Mouse (Mus musculus) midbrain, postnatal 0 days (tissue): ENCODE data around the gene Lmbr1l. TPM values are rescaled to one million over a fixed set of nuclear protein-coding genes. Genes with fewer than 3 reads are reported as not detected.
A peak's percentile ranks its signal among the peaks of the same experiment; 100 is the strongest.
"Not testable (repeated sequence)": the region's sequence is repeated elsewhere in the genome, so short reads cannot be mapped to it uniquely, and the experiment has no call there.

Experiments used
- ATAC-seq: fragments of 200-750 bp; cut with Nextera tagmentation; 2 replicates; pipeline ENCODE4 v1.8.0; 2017; ENCODE audit warnings: moderate number of reproducible peaks, mild to moderate bottlenecking, moderate TSS enrichment, moderate library complexity; ENCODE audit not compliant: low FRiP score
- DNase-seq: peaks from one replicate; pipeline ENCODE4 v3.0.0-alpha.2; 2015; ENCODE audit warnings: low spot score
- H3K27ac ChIP-seq: fragments of 300-500 bp; sonication (generic); 2 replicates; pipeline ENCODE4 v1.5.1; 2014; ENCODE audit warnings: low read depth, mild to moderate bottlenecking, low read length, mixed read lengths
- H3K27me3 ChIP-seq: fragments of 300-500 bp; sonication (generic); 2 replicates; pipeline ENCODE4 v1.6.1; 2014; ENCODE audit warnings: low read length, control low read depth, mixed read lengths; ENCODE audit not compliant: insufficient read depth
- H3K36me3 ChIP-seq: fragments of 300-500 bp; sonication (generic); 2 replicates; pipeline ENCODE4 v1.6.1; 2014; ENCODE audit warnings: low read length, control low read depth, mixed read lengths; ENCODE audit not compliant: insufficient read depth
- H3K4me1 ChIP-seq: fragments of 300-500 bp; sonication (generic); 2 replicates; pipeline ENCODE4 v1.6.1; 2014; ENCODE audit warnings: mild to moderate bottlenecking, control low read depth, antibody characterized with exemption, low read length, mixed read lengths; ENCODE audit not compliant: insufficient read depth
- H3K4me2 ChIP-seq: fragments of 300-500 bp; sonication (generic); 2 replicates; pipeline ENCODE4 v1.6.1; 2014; ENCODE audit warnings: low read depth, mild to moderate bottlenecking, low read length, mixed read lengths; ENCODE audit not compliant: poor library complexity, severe bottlenecking
- H3K4me3 ChIP-seq: fragments of 300-500 bp; sonication (generic); 2 replicates; pipeline ENCODE4 v1.5.1; 2014; ENCODE audit warnings: low read depth, mild to moderate bottlenecking, low read length, moderate library complexity
- H3K9ac ChIP-seq: fragments of 300-500 bp; sonication (generic); replicated peaks from 2 replicates; pipeline ENCODE4 v1.6.1; 2014; ENCODE audit warnings: mild to moderate bottlenecking, low read length, moderate library complexity, mixed read lengths; ENCODE audit not compliant: poor library complexity, severe bottlenecking
- H3K9me3 ChIP-seq: fragments of 300-500 bp; sonication (generic); 2 replicates; pipeline ENCODE4 v1.6.1; 2016; ENCODE audit warnings: low read length, control low read depth
- CTCF ChIP-seq: IDR thresholded peaks from 2 replicates; pipeline ENCODE4 v1.5.1; 2016; ENCODE audit warnings: antibody characterized with exemption, mild to moderate bottlenecking
- WGBS: fragments of 180-500 bp; shearing (Covaris S2); extraction: QIAGEN DNeasy Blood & Tissue Kit; methylation state at CpG from one replicate; pipeline ENCODE4 v1.1.7; 2014; 5-methylcytosine and 5-hydroxymethylcytosine counted together
- polyA plus RNA-seq: library from polyadenylated mRNA; unstranded; fragments of >200 nt; fragmentation: Nextera tagmentation; extraction: Ambion mirVana; gene quantifications from 2 replicates; pipeline ENCODE4 v1.2.1, GENCODE M21; 2015
- total RNA-seq: library from RNA; depleted of rRNA; stranded (reverse); fragments of >200 nt; gene quantifications from 2 replicates; pipeline ENCODE4 v1.2.3, GENCODE M21; 2014

Gene Lmbr1l
- total and polyA plus RNA-seq, 2 experiments from 2014 or later: 19.6 to 46.0 TPM

- DNase-seq (peak; percentile 78), ATAC-seq (no peak)
- Histone ChIP-seq H3K4me3 (peak overlapping the region; percentile 62), H3K4me1 (no peaks in the 10 kb centered on the region), H3K36me3 (peaks cover 4% of the 10 kb centered on the region; the same call in 1 of the 2 replicates), H3K27ac (peak overlapping the region; percentile 94), H3K27me3 (no peaks in the 10 kb centered on the region), H3K9ac (peak overlapping the region; percentile 75), H3K9me3 (no peaks in the 10 kb centered on the region), H3K4me2 (peak overlapping the region; percentile 83)
- WGBS: 5% methylated on average over 14 of the region's 14 CpGs
- TF ChIP-seq CTCF: no peak
Observed at GRCm38 (mm10) chr15:98954425-98955253, 36.6 kb upstream of the Lmbr1l start.

- Histone ChIP-seq H3K36me3 (peaks cover 13% of the 10 kb centered on the region; the same call in 1 of the 2 replicates), H3K4me2 (peak within 1 kb of the TSS; percentile 83), H3K27me3 (no peaks in the 10 kb centered on the region), H3K9ac (peak within 1 kb of the TSS; percentile 99), H3K9me3 (no peaks in the 10 kb centered on the region), H3K4me3 (peak within 1 kb of the TSS; percentile 62), H3K27ac (peak within 1 kb of the TSS; percentile 94), H3K4me1 (no peaks in the 10 kb centered on the region)
- WGBS: under 1% methylated on average over 28 of the region's 28 CpGs
- DNase-seq (peak; percentile 99), ATAC-seq (peak; percentile 98)
- TF ChIP-seq CTCF: no peak
Observed at GRCm38 (mm10) chr15:98953401-98954356, 35.6 kb upstream of the Lmbr1l start, which contains the start of the genes Gm49450 and Tuba1a. Gene Gm49450, minus strand, starts transcription at chr15:98953551. Gene Tuba1a, minus strand, starts transcription at chr15:98953703.

DNA sequence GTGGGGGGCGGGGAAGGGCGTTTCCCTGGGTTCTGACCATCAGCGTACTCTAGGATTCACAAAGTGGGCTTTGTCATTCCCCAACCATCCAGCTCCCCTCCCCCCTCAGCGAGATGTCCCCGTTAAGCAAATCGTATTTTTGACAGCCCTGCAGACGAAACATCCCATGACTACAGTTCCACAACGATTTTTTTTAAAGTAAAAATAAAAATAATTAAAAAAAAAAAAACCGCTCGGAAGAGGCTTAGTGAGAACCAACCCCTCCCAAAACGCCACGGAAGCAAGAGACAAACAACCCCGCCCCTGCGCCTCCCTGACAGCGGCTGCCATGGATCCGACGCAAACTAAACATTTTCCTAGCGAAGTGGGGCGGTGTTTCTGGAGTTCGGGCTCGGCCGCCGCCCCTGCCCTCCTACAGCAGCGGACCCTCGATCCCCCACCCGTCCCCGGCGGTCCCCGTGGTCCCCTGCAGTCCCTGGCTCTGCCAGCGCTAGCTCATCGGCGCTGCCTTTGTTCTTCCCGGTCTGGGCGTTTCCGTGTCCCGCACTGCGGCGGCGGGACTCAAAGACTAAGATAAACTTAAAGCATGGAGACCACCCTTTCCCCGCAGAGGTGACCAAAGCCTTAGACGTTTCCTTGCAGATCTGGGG, 34.8 kb upstream of the Lmbr1l start:
- no peaks in the 10 kb centered on the region for H3K4me1 ChIP-seq
- peak overlapping the region; percentile 99 for H3K9ac ChIP-seq
- H3K9me3 ChIP-seq: no peaks in the 10 kb centered on the region
- WGBS: under 1% methylated on average over 40 of the region's 41 CpGs
- TF ChIP-seq CTCF: peak; percentile 52
- H3K27ac ChIP-seq: peak overlapping the region; percentile 94
- H3K27me3 ChIP-seq: no peaks in the 10 kb centered on the region
- H3K4me2 ChIP-seq: peak overlapping the region; percentile 83; the same call in 1 of the 2 replicates
- H3K36me3 ChIP-seq: peaks cover 13% of the 10 kb centered on the region; the same call in 1 of the 2 replicates
- peak; percentile 62 for ATAC-seq
- peak overlapping the region; percentile 62 for H3K4me3 ChIP-seq
- peak; percentile 84 for DNase-seq

GRCm38 (mm10) chr15:98952063-98952455, 34.0 kb upstream of the Lmbr1l start:
- H3K9ac ChIP-seq: peak overlapping the region; percentile 99
- 0 out of 2 replicates have a peak, but pooled peaks cover 3% of the 10 kb centered on the region for H3K4me1 ChIP-seq
- peak overlapping the region; percentile 62 for H3K4me3 ChIP-seq
- peak overlapping the region; percentile 94 for H3K27ac ChIP-seq
- no peak for TF ChIP-seq CTCF
- H3K36me3 ChIP-seq: peaks cover 13% of the 10 kb centered on the region; the same call in 1 of the 2 replicates
- H3K9me3 ChIP-seq: no peaks in the 10 kb centered on the region
- peak overlapping the region; percentile 36 for H3K4me2 ChIP-seq
- ATAC-seq (0 out of 2 replicates have a peak, but pooled peaks have one; percentile 3), DNase-seq (peak; percentile 73)
- WGBS: 2% methylated on average over 5 of the region's 5 CpGs
- no peaks in the 10 kb centered on the region for H3K27me3 ChIP-seq

DNA sequence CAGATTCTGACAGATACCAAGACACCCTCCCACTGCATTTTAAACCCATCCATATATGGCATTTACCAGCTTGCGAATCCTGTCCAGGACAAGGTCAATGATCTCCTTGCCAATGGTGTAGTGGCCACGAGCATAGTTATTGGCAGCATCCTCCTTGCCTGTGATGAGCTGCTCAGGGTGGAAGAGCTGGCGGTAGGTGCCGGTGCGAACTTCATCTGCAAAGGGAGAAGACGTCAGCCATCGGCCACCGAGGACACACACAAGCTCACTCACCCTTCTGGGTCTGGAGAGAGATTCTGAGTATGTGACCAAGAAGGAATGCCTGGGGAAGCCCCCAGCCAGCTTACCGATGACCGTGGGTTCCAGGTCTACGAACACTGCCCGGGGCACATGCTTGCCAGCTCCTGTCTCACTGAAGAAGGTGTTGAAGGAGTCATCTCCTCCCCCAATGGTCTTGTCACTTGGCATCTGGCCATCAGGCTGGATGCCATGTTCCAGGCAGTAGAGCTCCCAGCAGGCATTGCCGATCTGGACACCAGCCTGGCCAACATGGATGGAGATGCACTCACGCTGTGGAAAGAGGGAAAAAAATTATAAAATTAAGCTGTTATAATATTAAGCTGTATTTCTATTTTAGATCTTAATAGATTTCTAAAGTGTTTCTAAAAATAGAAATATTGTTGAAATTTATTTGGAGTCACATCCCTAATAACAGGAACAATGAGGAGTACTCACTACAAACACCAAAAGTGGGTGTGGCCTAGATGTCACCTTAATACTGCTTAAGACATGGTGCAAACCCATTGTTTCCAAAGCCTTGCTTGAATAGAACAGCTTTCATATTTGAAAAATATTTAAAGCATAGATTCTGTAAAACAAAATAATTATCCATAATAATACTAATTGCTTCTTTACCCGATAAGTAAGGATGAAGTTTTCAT, 33.4 kb upstream of the Lmbr1l start:
- H3K27me3 ChIP-seq, H3K9me3 ChIP-seq, H3K4me1 ChIP-seq, ATAC-seq: not testable (repeated sequence)
- peak overlapping the region; percentile 62 for H3K4me3 ChIP-seq
- WGBS: 18% methylated on average over 11 of the region's 15 CpGs
- H3K4me2 ChIP-seq: peak overlapping the region; percentile 36
- peak; percentile 70 for DNase-seq
- peak overlapping the region; percentile 94 for H3K27ac ChIP-seq
- peaks cover 13% of the 10 kb centered on the region; the same call in 1 of the 2 replicates for H3K36me3 ChIP-seq
- peak overlapping the region; percentile 99 for H3K9ac ChIP-seq
